Mouse (Mus musculus) cortical plate, adult 2 months (tissue): ENCODE measurements around the gene Tc2n.

Experiments used
- CTCF ChIP-seq: fragments of 200-500 bp; IDR thresholded peaks from 2 replicates; pipeline ENCODE4 v1.5.1; 2011; ENCODE audit warnings: mild to moderate bottlenecking, control low read depth, low read length; ENCODE audit not compliant: insufficient read depth; ENCODE audit errors: extremely low read depth
- POLR2A ChIP-seq: fragments of 200-500 bp; IDR thresholded peaks from 2 replicates; pipeline ENCODE4 v1.6.1; 2011; ENCODE audit warnings: mild to moderate bottlenecking, low read length, control low read depth; ENCODE audit not compliant: insufficient read depth; ENCODE audit errors: extremely low read depth

DNA sequence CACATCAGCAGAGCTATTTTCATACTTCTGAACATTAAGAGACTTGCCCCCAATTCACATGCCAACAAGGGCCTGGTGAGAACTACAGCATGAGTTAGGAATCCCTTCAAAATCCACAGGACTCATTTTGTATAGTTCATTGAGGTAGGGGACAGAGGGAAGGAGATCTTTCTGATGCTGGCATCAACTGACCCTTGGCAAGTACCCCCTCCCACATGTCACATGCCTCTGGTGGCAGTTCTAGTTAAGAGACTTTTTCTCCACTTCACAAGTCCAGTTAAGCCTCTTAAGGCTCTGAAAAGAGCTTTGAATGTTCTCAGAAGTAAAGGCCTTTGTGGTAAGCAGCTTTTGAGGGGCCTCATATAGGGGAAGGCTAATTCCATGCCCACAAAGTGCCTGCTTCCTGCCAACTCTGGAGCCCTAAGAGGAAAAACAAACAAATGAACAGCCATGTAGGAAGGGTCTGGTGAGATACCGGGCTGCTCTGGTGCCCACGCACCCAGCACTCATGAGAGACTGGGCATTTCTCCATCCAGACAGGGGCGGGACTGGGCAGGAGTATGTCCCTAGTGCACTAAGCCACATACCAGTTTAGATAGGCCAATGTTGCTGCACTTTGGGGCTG, 48.0 kb upstream of the Tc2n start:
- TF ChIP-seq CTCF, result no peak
- TF ChIP-seq POLR2A, result no peak
